Mouse (Mus musculus) gastrocnemius, adult 2 months (tissue): ENCODE measurements at regions not wholly inside any gene's neighbourhood (a gene's known extent, or its start where the extent isn't known, plus 50 kb on each side); places are given as distances from the start of the nearest gene placed in this dataset.

Experiments
- DNase-seq: peaks from one replicate; pipeline ENCODE4 v3.0.0; 2022
- H3K27ac ChIP-seq: fragments of 200-600 bp; 2 replicates; pipeline ENCODE4 v1.8.1; 2022; ENCODE audit warnings: mild to moderate bottlenecking
- H3K4me3 ChIP-seq: fragments of 200-600 bp; 2 replicates; pipeline ENCODE4 v1.8.1; 2022; ENCODE audit warnings: mild to moderate bottlenecking, moderate library complexity
- CTCF ChIP-seq: fragments of 200-600 bp; IDR thresholded peaks from 2 replicates; pipeline ENCODE4 v1.8.1; 2022; ENCODE audit warnings: antibody characterized with exemption, mild to moderate bottlenecking, moderate library complexity
- intact Hi-C: fragments of 180-260 bp; cut with DNase I; formaldehyde crosslinking; loops from one replicate; pipeline ENCODE4 v1.15.1; 2025

DNA sequence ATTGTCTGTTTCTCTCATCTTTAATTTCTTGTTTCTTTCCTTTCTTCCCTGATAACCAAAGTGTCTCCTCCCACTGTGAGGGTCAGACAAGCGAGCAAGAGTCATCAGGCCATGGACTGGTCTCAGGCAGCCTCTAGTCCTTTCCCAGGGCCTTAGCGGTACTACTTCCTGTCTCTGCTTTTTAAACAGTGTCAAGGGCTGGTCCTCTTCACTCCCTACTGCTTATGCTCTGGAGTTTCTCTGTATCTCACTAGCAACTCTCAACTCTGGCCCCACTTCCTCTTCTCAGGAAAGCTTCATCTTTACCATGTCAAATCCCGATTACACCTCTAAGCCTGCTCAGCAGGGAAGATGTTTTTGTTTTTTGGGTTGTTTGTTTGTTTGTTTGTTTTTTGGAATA lies 124.1 kb downstream of the Pten start:
- no peak for DNase-seq
- intact Hi-C loops: loop anchor here (10.0 kb wide), 1 partner anchor 343 kb away; no protein-coding TSS in a partner anchor
- Histone ChIP-seq H3K27ac (no peak overlapping the region), H3K4me3 (no peak overlapping the region)
- no peak for TF ChIP-seq CTCF

DNA sequence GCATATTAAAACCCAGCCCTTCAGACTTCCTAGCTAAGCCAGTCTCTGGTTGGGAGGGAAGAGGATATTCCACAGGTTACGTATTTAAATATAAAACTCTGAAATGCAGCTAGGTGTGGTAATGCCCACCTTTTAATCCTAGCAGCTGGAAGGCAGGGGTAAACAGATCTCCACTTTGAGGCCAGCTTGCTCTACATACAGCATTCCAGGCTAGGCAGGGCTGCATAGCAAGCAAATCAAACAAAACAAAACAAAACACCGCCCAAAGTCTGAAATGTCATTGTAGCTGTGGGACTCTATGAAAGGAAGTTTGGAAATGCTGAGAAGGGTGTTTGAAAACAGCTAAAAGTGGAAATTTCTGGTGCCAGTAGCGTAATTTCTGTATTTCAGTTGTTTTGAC lies 127.0 kb downstream of the Pten start:
- intact Hi-C loops: loop anchor here (10.0 kb wide), 1 partner anchor 341 kb away; no protein-coding TSS in a partner anchor
- Histone ChIP-seq H3K4me3 (no peak overlapping the region), H3K27ac (peak overlapping the region; percentile 73)
- DNase-seq: no peak
- TF ChIP-seq CTCF: no peak

- TF ChIP-seq CTCF: no peak
- Histone ChIP-seq H3K4me3 (peak overlapping the region; percentile 40), H3K27ac (peak overlapping the region; percentile 73)
- DNase-seq: peak; percentile 22
- intact Hi-C loops: loop anchor here (10.0 kb wide), 1 partner anchor 339 kb away; no protein-coding TSS in a partner anchor
These were observed 128.3 kb downstream of the Pten start for GRCm38 (mm10) chr19:32885481-32886131.

DNA sequence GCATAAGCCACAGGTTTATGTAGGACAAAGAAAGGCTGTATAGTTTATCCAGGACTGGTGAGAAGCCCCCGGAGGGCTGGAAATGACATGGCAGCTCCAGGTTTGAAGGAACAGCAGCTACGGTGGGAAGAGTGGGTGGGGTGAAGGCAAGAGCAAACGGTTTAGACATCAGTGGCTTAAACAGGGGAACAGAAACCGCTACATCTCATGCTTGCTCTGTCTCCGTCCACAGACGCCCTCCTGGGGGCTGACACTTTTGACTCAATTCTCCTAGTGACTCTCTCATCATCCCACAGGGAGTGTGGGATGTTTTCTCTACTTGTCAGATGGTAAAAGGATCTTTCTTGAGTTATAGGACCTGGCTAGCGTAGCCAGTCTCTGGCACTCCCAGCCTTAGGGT lies 129.9 kb downstream of the Pten start:
- H3K27ac ChIP-seq: peak overlapping the region; percentile 73
- TF ChIP-seq CTCF: no peak
- intact Hi-C loops: loop anchor here (10.0 kb wide), 1 partner anchor 338 kb away; no protein-coding TSS in a partner anchor
- peak; percentile 31 for DNase-seq
- H3K4me3 ChIP-seq: no peak overlapping the region

DNA sequence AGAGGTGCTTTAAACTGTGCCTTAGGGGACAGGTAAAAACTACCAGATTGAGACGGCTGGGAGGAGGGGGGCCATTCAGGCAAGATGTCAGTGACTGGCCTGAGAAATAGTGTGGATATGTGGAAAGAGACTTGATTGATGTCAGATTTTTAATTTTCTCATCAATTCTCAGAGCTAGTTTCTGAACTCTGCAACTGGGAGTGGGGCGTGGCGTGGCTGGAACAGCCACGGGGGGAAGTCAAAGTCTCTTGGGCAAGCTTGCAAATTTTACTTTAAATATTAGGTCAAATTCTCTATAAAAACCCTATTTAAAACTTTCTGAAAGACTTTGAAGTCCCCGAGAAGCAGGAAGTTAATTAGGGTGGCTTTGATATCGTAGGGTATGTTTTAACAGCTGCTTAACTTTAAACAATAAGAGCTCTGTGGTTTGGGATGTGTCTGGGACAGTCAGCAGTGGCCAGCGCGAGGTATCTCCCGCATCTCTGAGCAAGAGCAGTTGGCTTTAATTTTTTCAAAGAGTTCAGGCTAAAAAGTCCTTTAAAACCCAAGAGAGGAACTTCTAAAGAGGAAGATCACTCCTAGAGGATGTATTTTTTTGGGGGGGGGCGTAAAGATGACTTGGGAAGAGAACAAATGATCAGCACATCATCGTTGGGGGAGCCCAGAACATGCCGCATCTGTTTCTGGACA lies 131.5 kb downstream of the Pten start:
- no peak for TF ChIP-seq CTCF
- DNase-seq: no peak
- H3K27ac ChIP-seq: peak overlapping the region; percentile 38
- intact Hi-C loops: loop anchor here (10.0 kb wide), 1 partner anchor 336 kb away; no protein-coding TSS in a partner anchor
- no peak overlapping the region for H3K4me3 ChIP-seq

- Histone ChIP-seq H3K27ac (no peak overlapping the region), H3K4me3 (no peak overlapping the region)
- DNase-seq: no peak
- intact Hi-C loops: no loop called here
- no peak for TF ChIP-seq CTCF
These were observed 133.5 kb downstream of the Pten start for GRCm38 (mm10) chr19:32890801-32891200.

DNA sequence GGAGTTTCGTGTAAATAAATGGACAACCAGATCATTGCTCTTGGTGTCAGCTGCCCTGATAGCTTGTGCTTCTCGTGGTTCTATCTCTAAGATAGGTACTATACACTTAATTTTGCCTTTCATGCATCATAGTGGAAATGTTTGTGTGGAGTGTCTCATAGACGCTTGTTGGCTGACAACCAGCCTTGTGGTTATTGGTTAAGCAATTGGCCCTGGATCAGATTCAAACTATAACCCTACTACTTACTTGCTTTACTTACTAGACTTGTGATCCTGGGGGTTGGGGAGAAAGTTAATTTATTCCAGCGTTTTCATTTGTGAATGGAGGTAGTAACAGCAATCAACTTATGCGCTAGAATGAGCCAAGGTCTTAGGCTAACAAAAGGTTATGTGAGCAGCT lies 135.2 kb downstream of the Pten start:
- no peak for DNase-seq
- intact Hi-C loops: no loop called here
- no peak for TF ChIP-seq CTCF

DNA sequence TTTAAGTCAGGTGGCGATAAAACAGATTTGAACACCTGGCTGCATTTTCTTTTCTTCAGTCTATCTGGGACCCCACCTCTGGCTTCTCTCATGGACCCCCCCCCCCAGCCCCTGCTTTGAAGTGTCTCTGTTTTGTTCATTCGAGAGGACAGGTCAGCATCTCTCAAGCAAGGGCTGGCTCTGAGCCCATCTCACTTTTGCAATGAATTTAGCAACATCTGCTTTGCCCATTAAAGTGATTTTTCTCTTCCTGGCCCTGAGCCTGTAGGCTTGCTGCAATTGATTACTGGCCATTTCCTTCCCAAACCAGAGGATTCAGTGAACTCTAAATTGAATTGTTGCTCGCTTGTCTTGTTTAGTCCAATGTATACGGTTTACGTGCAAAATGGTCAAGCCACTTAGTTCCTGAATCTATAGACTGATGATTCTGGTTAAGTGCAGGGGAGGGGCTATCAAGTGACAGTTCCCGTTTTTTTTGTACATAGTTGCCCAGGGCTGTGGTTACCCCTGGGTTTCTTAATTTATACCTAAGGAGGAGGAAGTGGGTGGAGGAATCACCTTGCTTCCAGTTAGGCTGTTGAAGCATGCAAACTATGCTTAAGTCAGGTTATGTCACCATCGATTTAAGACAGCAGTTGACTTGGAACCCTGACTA lies 146.3 kb downstream of the Pten start:
- DNase-seq: peak; percentile 69
- intact Hi-C loops: loop anchor here (10.0 kb wide), 1 partner anchor 149 kb away; the partner anchor contains the start of gene Pten
- Histone ChIP-seq H3K27ac (peak overlapping the region; percentile 79), H3K4me3 (peak overlapping the region; percentile 41)
- no peak for TF ChIP-seq CTCF

More for the DNA sequence above, 135.2 kb downstream of the Pten start:
- Histone ChIP-seq H3K27ac (no peak overlapping the region), H3K4me3 (no peak overlapping the region)

DNA sequence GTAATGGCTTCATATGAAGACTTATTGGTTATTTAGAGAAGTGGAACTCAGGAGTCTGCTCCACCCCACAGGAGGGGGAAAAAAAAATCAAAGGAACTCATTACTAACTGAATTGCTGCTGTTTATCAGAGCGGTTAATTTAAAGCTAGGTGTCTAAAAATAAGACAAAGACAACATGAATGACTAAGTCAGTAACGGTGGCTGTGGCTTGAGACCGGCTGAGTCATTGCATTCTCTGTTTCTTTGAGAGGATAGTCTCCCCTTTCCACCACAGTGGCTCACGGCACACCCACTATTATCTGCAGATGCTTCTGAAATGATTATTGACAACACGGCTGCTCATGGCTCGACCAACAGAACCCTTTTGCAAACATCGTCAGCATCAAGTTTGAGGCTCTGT lies 147.2 kb downstream of the Pten start:
- H3K27ac ChIP-seq: peak overlapping the region; percentile 75
- DNase-seq: no peak
- intact Hi-C loops: loop anchor here (10.0 kb wide), 1 partner anchor 150 kb away; the partner anchor contains the start of gene Pten
- TF ChIP-seq CTCF: no peak
- H3K4me3 ChIP-seq: no peak overlapping the region

GRCm38 (mm10) chr19:32905901-32906431 lies 148.7 kb downstream of the Pten start:
- no peak for DNase-seq
- H3K27ac ChIP-seq: peak overlapping the region; percentile 66
- no peak overlapping the region for H3K4me3 ChIP-seq
- no peak for TF ChIP-seq CTCF
- intact Hi-C loops: loop anchor here (10.0 kb wide), 1 partner anchor 151 kb away; the partner anchor contains the start of gene Pten

DNA sequence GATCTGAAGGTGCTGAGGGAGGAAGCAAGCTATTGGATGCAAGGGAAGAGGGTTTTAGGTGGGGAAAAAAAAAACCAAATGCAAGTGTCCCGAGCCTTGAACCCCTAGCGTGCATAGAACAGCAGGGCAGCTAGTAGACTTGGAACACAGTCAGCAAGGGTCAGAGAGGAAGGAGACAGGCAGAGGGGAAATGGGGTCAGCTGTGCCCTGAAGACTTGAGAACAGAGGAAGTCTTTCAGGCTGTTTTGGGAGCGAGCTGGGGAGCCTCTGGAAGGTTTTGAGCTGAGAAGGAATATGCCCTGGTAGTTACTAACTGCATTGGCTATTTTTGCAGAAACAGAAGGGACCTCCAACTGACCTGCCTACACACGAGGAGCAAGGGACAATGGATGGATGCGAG lies 149.5 kb downstream of the Pten start:
- TF ChIP-seq CTCF: no peak
- peak overlapping the region; percentile 66 for H3K27ac ChIP-seq
- DNase-seq: no peak
- H3K4me3 ChIP-seq: no peak overlapping the region
- intact Hi-C loops: loop anchor here (10.0 kb wide), 1 partner anchor 152 kb away; the partner anchor contains the start of gene Pten

DNA sequence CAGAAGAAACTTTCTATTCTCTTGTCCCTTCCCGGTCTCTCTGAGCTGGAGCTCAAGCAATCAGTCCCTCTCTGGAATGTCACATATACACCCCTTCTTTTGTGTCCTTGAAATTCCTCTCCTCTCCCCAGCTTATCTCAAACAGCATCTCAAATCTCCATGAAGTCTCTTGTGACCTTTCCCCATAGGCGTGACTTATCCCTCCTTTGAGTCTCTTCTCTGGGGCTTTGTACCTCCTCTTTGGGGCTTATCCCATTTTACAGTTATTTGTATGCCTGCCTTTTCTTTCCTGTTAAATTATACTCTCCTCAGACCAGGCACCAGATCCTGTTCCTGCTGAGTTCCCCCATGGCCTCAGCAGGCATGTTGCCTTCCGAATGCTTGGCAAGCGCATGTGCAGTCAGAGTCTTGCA lies 152.8 kb downstream of the Pten start:
- no peak for DNase-seq
- Histone ChIP-seq H3K4me3 (no peak overlapping the region), H3K27ac (no peak overlapping the region)
- TF ChIP-seq CTCF: no peak
- intact Hi-C loops: no loop called here
